Mouse (Mus musculus) 3134 (cell line): ENCODE measurements at regions not wholly inside any gene's neighbourhood (a gene's known extent, or its start where the extent isn't known, plus 50 kb on each side); places are given as distances from the start of the nearest gene placed in this dataset.
A peak's percentile ranks its signal among the peaks of the same experiment; 100 is the strongest.
"Not testable (repeated sequence)": the region's sequence is repeated elsewhere in the genome, so short reads cannot be mapped to it uniquely, and the experiment has no call there.

Source experiments
- DNase-seq: peaks from one replicate; pipeline ENCODE4 v3.0.0-alpha.2; 2011; ENCODE audit warnings: low spot score; ENCODE audit not compliant: insufficient read length; ENCODE audit errors: extremely low read depth

GRCm38 (mm10) chr5:148662281-148662741 is 109.7 kb upstream of the Ubl3 start:
- no peak for DNase-seq

GRCm38 (mm10) chr5:148661120-148661519 is 108.5 kb upstream of the Ubl3 start:
- no peak for DNase-seq

- no peak for DNase-seq
These were observed 105.5 kb upstream of the Ubl3 start for GRCm38 (mm10) chr5:148657936-148658640.

GRCm38 (mm10) chr5:148652525-148653243 is 100.1 kb upstream of the Ubl3 start:
- DNase-seq = no peak

GRCm38 (mm10) chr5:148651736-148652135 is 99.1 kb upstream of the Ubl3 start:
- DNase-seq = no peak

- not testable (repeated sequence) for DNase-seq
These were observed 97.0 kb upstream of the Ubl3 start for GRCm38 (mm10) chr5:148649573-148649972.

GRCm38 (mm10) chr5:148649123-148649522 is 96.5 kb upstream of the Ubl3 start:
- no peak for DNase-seq

GRCm38 (mm10) chr5:148647644-148648043 is 95.1 kb upstream of the Ubl3 start:
- peak; percentile 53 for DNase-seq

- DNase-seq = no peak
These were observed 93.2 kb upstream of the Ubl3 start for GRCm38 (mm10) chr5:148645772-148646171.

- DNase-seq = no peak
These were observed 92.6 kb upstream of the Ubl3 start for GRCm38 (mm10) chr5:148645191-148645681.

GRCm38 (mm10) chr5:148644345-148644744 is 91.8 kb upstream of the Ubl3 start:
- no peak for DNase-seq

GRCm38 (mm10) chr5:148641652-148642395 is 89.2 kb upstream of the Ubl3 start:
- no peak for DNase-seq

- no peak for DNase-seq
These were observed 87.9 kb upstream of the Ubl3 start for GRCm38 (mm10) chr5:148640523-148640922.

GRCm38 (mm10) chr5:148634919-148635356 is 82.3 kb upstream of the Ubl3 start:
- DNase-seq = no peak

GRCm38 (mm10) chr5:148633999-148634398 is 81.4 kb upstream of the Ubl3 start:
- peak; percentile 40 for DNase-seq

- peak; percentile 89 for DNase-seq
These were observed 80.7 kb upstream of the Ubl3 start for GRCm38 (mm10) chr5:148633331-148633730.

GRCm38 (mm10) chr5:148632516-148633170 is 80.1 kb upstream of the Ubl3 start:
- peak; percentile 59 for DNase-seq

GRCm38 (mm10) chr5:148631566-148631965 is 79.0 kb upstream of the Ubl3 start:
- DNase-seq = no peak

GRCm38 (mm10) chr5:148626014-148626413 is 73.4 kb upstream of the Ubl3 start:
- DNase-seq = no peak

- no peak for DNase-seq
These were observed 72.2 kb upstream of the Ubl3 start for GRCm38 (mm10) chr5:148624649-148625405.
